Mouse (Mus musculus): ENCODE measurements around the gene Sidt1. TPM values are rescaled to one million over a fixed set of nuclear protein-coding genes. Genes with fewer than 3 reads are reported as not detected.

The Sidt1 gene
- polyA plus RNA-seq (2015; fragmentation: Nextera tagmentation; extraction: Ambion mirVana) = 0.11 and 0.57 TPM in 2 replicates

- no peak for ATAC-seq (replicated peaks; ENCODE audit: insufficient number of reproducible peaks, insufficient read depth, low FRiP score, low read depth)
- Histone ChIP-seq H3K4me3 (peak within 1 kb of the TSS; percentile 61), H3K27ac (no peak within 1 kb of the TSS), H3K27me3 (peaks cover 20% of the 10 kb centered on the region), H3K4me2 (peak within 1 kb of the TSS; percentile 99), H3K4me1 (replicated peaks) (peaks cover 16% of the 10 kb centered on the region), H3K9me3 (replicated peaks) (no peaks in the 10 kb centered on the region), H3K9ac (peak within 1 kb of the TSS; percentile 53), H3K36me3 (no peaks in the 10 kb centered on the region)
- WGBS = 7% methylated on average over 15 of the region's 15 CpGs
Measured at GRCm38 (mm10) chr16:44332861-44333284, at the start of gene Sidt1. Gene Sidt1, minus strand, starts transcription at chr16:44333196.

GRCm38 (mm10) chr16:44381578-44381977, 48.6 kb upstream of the Sidt1 start:
- Histone ChIP-seq H3K9ac (no peak overlapping the region), H3K4me3 (no peak overlapping the region), H3K36me3 (peaks cover 9% of the 10 kb centered on the region; the same call in 1 of the 2 replicates), H3K4me2 (no peak overlapping the region), H3K9me3 (replicated peaks) (no peaks in the 10 kb centered on the region), H3K4me1 (replicated peaks) (no peaks in the 10 kb centered on the region), H3K27me3 (no peaks in the 10 kb centered on the region), H3K27ac (no peak overlapping the region)
- ATAC-seq (replicated peaks; ENCODE audit: insufficient number of reproducible peaks, insufficient read depth, low FRiP score, low read depth) = no peak
- 34% methylated on average over 5 of the region's 5 CpGs for WGBS

GRCm38 (mm10) chr16:44380006-44380405, 47.0 kb upstream of the Sidt1 start:
- Histone ChIP-seq H3K9ac (no peak overlapping the region), H3K9me3 (replicated peaks) (no peaks in the 10 kb centered on the region), H3K27me3 (no peaks in the 10 kb centered on the region), H3K4me3 (no peak overlapping the region), H3K4me2 (no peak overlapping the region), H3K36me3 (peaks cover 9% of the 10 kb centered on the region; the same call in 1 of the 2 replicates), H3K4me1 (replicated peaks) (no peaks in the 10 kb centered on the region), H3K27ac (no peak overlapping the region)
- 80% methylated on average over 4 of the region's 4 CpGs for WGBS
- no peak for ATAC-seq (replicated peaks; ENCODE audit: insufficient number of reproducible peaks, insufficient read depth, low FRiP score, low read depth)

GRCm38 (mm10) chr16:44375459-44375858, 42.5 kb upstream of the Sidt1 start:
- Histone ChIP-seq H3K4me3 (no peak overlapping the region), H3K4me2 (no peak overlapping the region), H3K27me3 (no peaks in the 10 kb centered on the region), H3K9me3 (replicated peaks) (no peaks in the 10 kb centered on the region), H3K36me3 (peaks cover 20% of the 10 kb centered on the region; the same call in 1 of the 2 replicates), H3K4me1 (replicated peaks) (no peaks in the 10 kb centered on the region), H3K9ac (no peak overlapping the region), H3K27ac (no peak overlapping the region)
- WGBS = 86% methylated on average over 4 of the region's 4 CpGs
- no peak for ATAC-seq (replicated peaks; ENCODE audit: insufficient number of reproducible peaks, insufficient read depth, low FRiP score, low read depth)

- Histone ChIP-seq H3K9me3 (replicated peaks) (no peaks in the 10 kb centered on the region), H3K4me3 (no peak overlapping the region), H3K9ac (no peak overlapping the region), H3K4me2 (no peak overlapping the region), H3K27ac (no peak overlapping the region), H3K36me3 (peaks cover 13% of the 10 kb centered on the region), H3K27me3 (no peaks in the 10 kb centered on the region), H3K4me1 (replicated peaks) (no peaks in the 10 kb centered on the region)
- 85% methylated on average over 7 of the region's 7 CpGs for WGBS
- ATAC-seq (replicated peaks; ENCODE audit: insufficient number of reproducible peaks, insufficient read depth, low FRiP score, low read depth) = no peak
Measured at GRCm38 (mm10) chr16:44365522-44365921, 32.5 kb upstream of the Sidt1 start.

- H3K4me3 ChIP-seq = no peak overlapping the region
- ATAC-seq (replicated peaks; ENCODE audit: insufficient number of reproducible peaks, insufficient read depth, low FRiP score, low read depth) = no peak
- 87% methylated on average over 10 of the region's 10 CpGs for WGBS
Measured at GRCm38 (mm10) chr16:44361921-44362890, 29.2 kb upstream of the Sidt1 start.

GRCm38 (mm10) chr16:44357571-44358268, 24.7 kb upstream of the Sidt1 start:
- Histone ChIP-seq H3K4me2 (no peak overlapping the region), H3K9ac (no peak overlapping the region), H3K4me3 (no peak overlapping the region), H3K36me3 (no peaks in the 10 kb centered on the region; the same call in 1 of the 2 replicates), H3K27me3 (no peaks in the 10 kb centered on the region), H3K27ac (no peak overlapping the region), H3K9me3 (replicated peaks) (no peaks in the 10 kb centered on the region), H3K4me1 (replicated peaks) (no peaks in the 10 kb centered on the region)
- peak; percentile 78; the same call in 1 of the 2 replicates for ATAC-seq (replicated peaks; ENCODE audit: insufficient number of reproducible peaks, insufficient read depth, low FRiP score, low read depth)
- 66% methylated on average over 4 of the region's 4 CpGs for WGBS

More at GRCm38 (mm10) chr16:44361921-44362890, 29.2 kb upstream of the Sidt1 start:
- no peak overlapping the region for H3K27ac ChIP-seq
- H3K4me1 ChIP-seq (replicated peaks) = no peaks in the 10 kb centered on the region
- no peaks in the 10 kb centered on the region for H3K9me3 ChIP-seq (replicated peaks)
- H3K4me2 ChIP-seq = no peak overlapping the region
- peaks cover 4% of the 10 kb centered on the region; the same call in 1 of the 2 replicates for H3K36me3 ChIP-seq
- no peak overlapping the region for H3K9ac ChIP-seq
- H3K27me3 ChIP-seq = no peaks in the 10 kb centered on the region

GRCm38 (mm10) chr16:44356291-44356690, 23.3 kb upstream of the Sidt1 start:
- Histone ChIP-seq H3K36me3 (no peaks in the 10 kb centered on the region), H3K4me2 (no peak overlapping the region), H3K9ac (no peak overlapping the region), H3K27ac (no peak overlapping the region), H3K27me3 (no peaks in the 10 kb centered on the region), H3K4me1 (replicated peaks) (no peaks in the 10 kb centered on the region), H3K9me3 (replicated peaks) (no peaks in the 10 kb centered on the region), H3K4me3 (no peak overlapping the region)
- WGBS = 55% methylated on average over 7 of the region's 7 CpGs
- no peak for ATAC-seq (replicated peaks; ENCODE audit: insufficient number of reproducible peaks, insufficient read depth, low FRiP score, low read depth)

- Histone ChIP-seq H3K9me3 (replicated peaks) (no peaks in the 10 kb centered on the region), H3K36me3 (no peaks in the 10 kb centered on the region), H3K27ac (no peak overlapping the region), H3K4me1 (replicated peaks) (peaks cover 20% of the 10 kb centered on the region), H3K9ac (no peak overlapping the region), H3K4me2 (no peak overlapping the region), H3K27me3 (no peaks in the 10 kb centered on the region), H3K4me3 (no peak overlapping the region)
- WGBS = 76% methylated on average over 4 of the region's 4 CpGs
- ATAC-seq (replicated peaks; ENCODE audit: insufficient number of reproducible peaks, insufficient read depth, low FRiP score, low read depth) = no peak
Measured at GRCm38 (mm10) chr16:44349801-44350397, 16.9 kb upstream of the Sidt1 start.

GRCm38 (mm10) chr16:44347071-44347901, 14.3 kb upstream of the Sidt1 start, which contains the start of gene Spice1:
Gene Spice1, plus strand, starts transcription at chr16:44347121.
- Histone ChIP-seq H3K4me1 (replicated peaks) (peaks cover 20% of the 10 kb centered on the region), H3K4me3 (peak within 1 kb of the TSS; percentile 82), H3K36me3 (no peaks in the 10 kb centered on the region), H3K27ac (peak within 1 kb of the TSS; percentile 94), H3K27me3 (no peaks in the 10 kb centered on the region), H3K9ac (peak within 1 kb of the TSS; percentile 74), H3K4me2 (peak within 1 kb of the TSS; percentile 64), H3K9me3 (replicated peaks) (no peaks in the 10 kb centered on the region)
- WGBS = under 1% methylated on average over 64 of the region's 67 CpGs
- ATAC-seq (replicated peaks; ENCODE audit: insufficient number of reproducible peaks, insufficient read depth, low FRiP score, low read depth) = peak; percentile 97
